Mouse (Mus musculus) ES-E14 (cell line): Measurements from ENCODE around the gene Nsd1.
A peak's percentile ranks its signal among the peaks of the same experiment; 100 is the strongest.

Experiments used
- CHD2 ChIP-seq: IDR thresholded peaks from 2 replicates; pipeline ENCODE4 v1.6.1; 2014; ENCODE audit warnings: mild to moderate bottlenecking, low read depth, low read length, inconsistent platforms
- HCFC1 ChIP-seq: IDR thresholded peaks from 2 replicates; pipeline ENCODE4 v1.6.1; 2012; ENCODE audit warnings: low read length, inconsistent platforms, borderline replicate concordance; ENCODE audit not compliant: insufficient read depth
- MAFK ChIP-seq: IDR thresholded peaks from 2 replicates; pipeline ENCODE4 v1.6.1; 2014; ENCODE audit warnings: mild to moderate bottlenecking, low read depth, low read length, inconsistent platforms; ENCODE audit not compliant: insufficient read depth
- ZC3H11A ChIP-seq: IDR thresholded peaks from 2 replicates; pipeline ENCODE4 v1.6.1; 2012; ENCODE audit warnings: low read depth, mild to moderate bottlenecking, inconsistent platforms, low read length, borderline replicate concordance
- ZNF384 ChIP-seq: IDR thresholded peaks from 2 replicates; pipeline ENCODE4 v1.6.1; 2012; ENCODE audit warnings: low read depth, low read length, inconsistent platforms

DNA sequence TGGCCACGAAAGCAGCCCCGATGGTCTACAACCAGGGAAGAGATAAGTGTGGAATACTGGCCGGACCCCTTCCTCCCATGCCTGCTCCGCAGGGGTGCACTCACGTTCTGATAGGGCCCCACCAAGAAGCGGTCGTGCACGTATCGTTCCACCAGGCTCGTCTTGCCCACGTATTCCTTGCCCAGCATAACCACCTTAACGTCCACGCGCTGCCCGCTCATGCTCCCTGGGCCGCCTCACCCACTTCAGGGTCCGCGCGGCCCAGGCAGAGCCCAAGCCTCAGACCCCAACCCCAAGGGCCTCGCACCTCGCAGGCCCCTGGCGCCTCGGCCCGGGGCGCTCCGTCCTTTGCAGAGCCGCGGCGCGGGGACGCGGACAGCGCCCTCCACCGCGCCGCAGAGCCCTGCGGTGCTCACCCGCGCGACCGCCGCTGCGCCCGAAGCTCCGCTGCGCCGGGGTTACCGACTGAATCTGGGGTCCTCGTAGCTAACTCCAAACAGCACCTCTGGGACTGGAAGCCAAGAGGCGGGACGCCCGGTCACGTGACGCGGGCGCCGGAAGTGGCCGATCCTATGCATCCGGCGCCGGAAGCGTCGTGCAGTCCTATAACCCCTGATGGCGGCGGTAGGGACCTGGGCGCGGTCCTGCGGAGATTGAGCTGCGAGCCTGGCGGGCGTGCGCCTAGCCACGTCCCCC is 112.0 kb downstream of the Nsd1 start, which contains the start of gene Rab24:
- TF ChIP-seq ZNF384 (no peak), HCFC1 (peak; percentile 54; the same call in 1 of the 2 replicates), CHD2 (no peak), MAFK (no peak), ZC3H11A (no peak)
